Comparison of ENCODE assay signal across 16 mouse cellular contexts in genomic region chr11:59908446-59908845, GRCm38 (mm10). TPM values are rescaled to one million over a fixed set of nuclear protein-coding genes. Genes with fewer than 3 reads are reported as not detected.
DNase-seq lines count a peak whose midpoint lies in the region; ATAC-seq and TF ChIP-seq lines count a peak whose summit lies in the region.
"Had no signal": no experiment of that assay in that cellular context is flagged by ENCODE, and none has a peak within 500 bp of the region (broad histone marks: within the 10 kb centered on the region; RNA-seq: fewer than 3 reads in every experiment).

No protein-coding gene starts in this region.

- 32% methylated on average over 3 of the region's 3 CpGs for WGBS in liver, embryonic 16.5 days (ENCODE audit: insufficient replicate concordance)
- WGBS in kidney, postnatal 0 days: 40% methylated on average over 3 of the region's 3 CpGs
- 13% methylated on average over 3 of the region's 3 CpGs for WGBS in lung, embryonic 16.5 days
- 69% methylated on average over 3 of the region's 3 CpGs for WGBS in midbrain, embryonic 11.5 days
- WGBS in embryonic facial prominence, embryonic 10.5 days: 71% methylated on average over 3 of the region's 3 CpGs

- TF ChIP-seq CTCF in kidney, postnatal 0 days (IDR thresholded peaks at IDR 0.05; ENCODE audit: low read depth): no peak

- DNase-seq in liver: no peak
- no peak for DNase-seq in kidney, postnatal 0 days (ENCODE audit: low spot score)
- DNase-seq in midbrain, embryonic 11.5 days (ENCODE audit: low spot score, missing footprints): no peak
- DNase-seq in urinary bladder, postnatal 36 days (ENCODE audit: low spot score in 2 of 2): no peak
- no peak for DNase-seq in embryonic facial prominence, embryonic 10.5 days (ENCODE audit: low spot score)
- DNase-seq: cerebellum, adult 8-10 months; gastrocnemius, postnatal 14 days; layer of hippocampus, postnatal 36 days; midbrain, embryonic 14.5 days; thymus, postnatal 4 days had no signal

- H3K36me3 ChIP-seq in liver, embryonic 16.5 days (ENCODE audit: control insufficient read depth, insufficient read depth): no peaks in the 10 kb centered on the region
- no peaks in the 10 kb centered on the region for H3K36me3 ChIP-seq in kidney, postnatal 0 days (ENCODE audit: insufficient read depth, low read length)
- no peaks in the 10 kb centered on the region for H3K36me3 ChIP-seq in lung, embryonic 16.5 days (ENCODE audit: control insufficient read depth, insufficient read depth, low read length)
- no peaks in the 10 kb centered on the region for H3K36me3 ChIP-seq in midbrain, embryonic 11.5 days (ENCODE audit: control insufficient read depth, insufficient read depth, low read length)
- no peaks in the 10 kb centered on the region for H3K36me3 ChIP-seq in embryonic facial prominence, embryonic 10.5 days (replicated peaks)
- H3K36me3 ChIP-seq: heart, embryonic 13.5 days; limb, embryonic 10.5 days; liver, embryonic 15.5 days had no signal

- ATAC-seq in liver, embryonic 16.5 days (ENCODE audit: low read depth): peak; percentile 19; the same call in 1 of the 2 replicates
- no peak for ATAC-seq in kidney, postnatal 0 days (replicated peaks; ENCODE audit: low FRiP score, low read depth)
- ATAC-seq in lung, embryonic 16.5 days (ENCODE audit: low read depth): peak; percentile 66
- ATAC-seq in midbrain, embryonic 11.5 days (ENCODE audit: low FRiP score): no peak
- ATAC-seq: intestine, embryonic 16.5 days had no signal

- no peak overlapping the region for H3K27ac ChIP-seq in liver, embryonic 16.5 days (ENCODE audit: low read length)
- peak overlapping the region; percentile 27 for H3K27ac ChIP-seq in kidney, postnatal 0 days
- H3K27ac ChIP-seq in lung, embryonic 16.5 days (ENCODE audit: low read length): no peak overlapping the region
- H3K27ac ChIP-seq in midbrain, embryonic 11.5 days (ENCODE audit: low read depth, low read length): no peak overlapping the region
- H3K27ac ChIP-seq in embryonic facial prominence, embryonic 10.5 days (replicated peaks): no peak overlapping the region
- H3K27ac ChIP-seq: heart, embryonic 13.5 days; limb, embryonic 10.5 days; liver, embryonic 15.5 days had no signal

- H3K9ac ChIP-seq in liver, embryonic 16.5 days (ENCODE audit: low read depth, low read length): no peak overlapping the region
- H3K9ac ChIP-seq in kidney, postnatal 0 days (ENCODE audit: low read depth, low read length): no peak overlapping the region
- no peak overlapping the region for H3K9ac ChIP-seq in lung, embryonic 16.5 days (ENCODE audit: low read length)
- no peak overlapping the region for H3K9ac ChIP-seq in midbrain, embryonic 11.5 days (ENCODE audit: low read length)
- H3K9ac ChIP-seq: heart, embryonic 13.5 days; liver, embryonic 15.5 days had no signal

- H3K4me2 ChIP-seq in liver, embryonic 16.5 days (ENCODE audit: low read depth, low read length): no peak overlapping the region
- no peak overlapping the region for H3K4me2 ChIP-seq in kidney, postnatal 0 days (ENCODE audit: low read length)
- H3K4me2 ChIP-seq in lung, embryonic 16.5 days (ENCODE audit: low read depth, low read length): peak overlapping the region; percentile 8; the same call in 1 of the 2 replicates
- no peak overlapping the region for H3K4me2 ChIP-seq in midbrain, embryonic 11.5 days
- H3K4me2 ChIP-seq: heart, embryonic 13.5 days; liver, embryonic 15.5 days had no signal

- no peaks in the 10 kb centered on the region for H3K27me3 ChIP-seq in liver, embryonic 16.5 days (ENCODE audit: control insufficient read depth, insufficient read depth, low read depth, low read length)
- H3K27me3 ChIP-seq in kidney, postnatal 0 days (ENCODE audit: insufficient read depth, low read length): no peaks in the 10 kb centered on the region
- H3K27me3 ChIP-seq in lung, embryonic 16.5 days (ENCODE audit: control insufficient read depth, insufficient read depth, low read depth, low read length): no peaks in the 10 kb centered on the region
- no peaks in the 10 kb centered on the region for H3K27me3 ChIP-seq in midbrain, embryonic 11.5 days (ENCODE audit: control insufficient read depth, insufficient read depth, low read length)
- no peaks in the 10 kb centered on the region for H3K27me3 ChIP-seq in embryonic facial prominence, embryonic 10.5 days (replicated peaks; ENCODE audit: low read depth, poor library complexity, severe bottlenecking)
- H3K27me3 ChIP-seq: heart, embryonic 13.5 days; liver, embryonic 15.5 days had no signal

- no peak overlapping the region for H3K4me3 ChIP-seq in liver, embryonic 16.5 days (ENCODE audit: low read depth, low read length)
- H3K4me3 ChIP-seq in kidney, postnatal 0 days (replicated peaks; ENCODE audit: low read depth, low read length): no peak overlapping the region
- H3K4me3 ChIP-seq in lung, embryonic 16.5 days (ENCODE audit: low read length): no peak overlapping the region
- no peak overlapping the region for H3K4me3 ChIP-seq in midbrain, embryonic 11.5 days (ENCODE audit: low read depth, low read length)
- H3K4me3 ChIP-seq in embryonic facial prominence, embryonic 10.5 days: no peak overlapping the region
- H3K4me3 ChIP-seq: heart, embryonic 13.5 days; limb, embryonic 10.5 days; liver, embryonic 15.5 days had no signal

- peaks cover 3% of the 10 kb centered on the region for H3K4me1 ChIP-seq in liver, embryonic 16.5 days (ENCODE audit: control insufficient read depth, low read depth, low read length)
- H3K4me1 ChIP-seq in kidney, postnatal 0 days (replicated peaks; ENCODE audit: insufficient read depth, low read length): peaks cover 9% of the 10 kb centered on the region; the same call in 1 of the 2 replicates
- H3K4me1 ChIP-seq in lung, embryonic 16.5 days (replicated peaks; ENCODE audit: control insufficient read depth, insufficient read depth, low read length): peaks cover 5% of the 10 kb centered on the region; the same call in 1 of the 2 replicates
- no peaks in the 10 kb centered on the region for H3K4me1 ChIP-seq in midbrain, embryonic 11.5 days (ENCODE audit: control insufficient read depth, insufficient read depth, low read length)
- no peaks in the 10 kb centered on the region for H3K4me1 ChIP-seq in embryonic facial prominence, embryonic 10.5 days
- H3K4me1 ChIP-seq: limb, embryonic 10.5 days had no signal

- H3K9me3 ChIP-seq in liver, embryonic 16.5 days (replicated peaks; ENCODE audit: control insufficient read depth, low read length): no peaks in the 10 kb centered on the region
- H3K9me3 ChIP-seq in kidney, postnatal 0 days (replicated peaks; ENCODE audit: low read length): no peaks in the 10 kb centered on the region
- no peaks in the 10 kb centered on the region for H3K9me3 ChIP-seq in lung, embryonic 16.5 days (ENCODE audit: control insufficient read depth, low read length)
- H3K9me3 ChIP-seq in midbrain, embryonic 11.5 days (ENCODE audit: control insufficient read depth, low read length): no peaks in the 10 kb centered on the region
- no peaks in the 10 kb centered on the region for H3K9me3 ChIP-seq in embryonic facial prominence, embryonic 10.5 days
- H3K9me3 ChIP-seq: heart, embryonic 13.5 days; limb, embryonic 10.5 days; liver, embryonic 15.5 days had no signal

RNA-seq across cellular contexts. Expression of gene Med9, which starts 39.6 kb away (rescaled TPM):
- polyA plus RNA-seq in liver, embryonic 16.5 days (2015; fragmentation: Nextera tagmentation; extraction: Ambion mirVana): 17.6 and 17.7 TPM in 2 replicates
- polyA plus RNA-seq in kidney, postnatal 0 days (2015; fragmentation: Nextera tagmentation; extraction: Ambion mirVana): 38.9 and 40.2 TPM in 2 replicates
- 45.6 and 49.6 TPM in 2 replicates for polyA plus RNA-seq in lung, embryonic 16.5 days (2015; fragmentation: Nextera tagmentation; extraction: Ambion mirVana)
- polyA plus RNA-seq in midbrain, embryonic 11.5 days (2014; fragmentation: Nextera tagmentation; extraction: Ambion mirVana): 43.3 and 49.3 TPM in 2 replicates
- polyA plus RNA-seq in embryonic facial prominence, embryonic 10.5 days (2016; fragmentation: Nextera tagmentation; extraction: Ambion mirVana): 48.3 and 51.5 TPM in 2 replicates

RNA-seq across cellular contexts. Expression of gene Rasd1, which starts 56.3 kb away (rescaled TPM):
- polyA plus RNA-seq in liver, embryonic 16.5 days (2015; fragmentation: Nextera tagmentation; extraction: Ambion mirVana): 1.6 and 1.7 TPM in 2 replicates
- 7.4 and 7.9 TPM in 2 replicates for polyA plus RNA-seq in kidney, postnatal 0 days (2015; fragmentation: Nextera tagmentation; extraction: Ambion mirVana)
- polyA plus RNA-seq in lung, embryonic 16.5 days (2015; fragmentation: Nextera tagmentation; extraction: Ambion mirVana): 2.9 and 3.2 TPM in 2 replicates
- 0.68 and 0.75 TPM in 2 replicates for polyA plus RNA-seq in midbrain, embryonic 11.5 days (2014; fragmentation: Nextera tagmentation; extraction: Ambion mirVana)
- 2.1 and 2.4 TPM in 2 replicates for polyA plus RNA-seq in embryonic facial prominence, embryonic 10.5 days (2016; fragmentation: Nextera tagmentation; extraction: Ambion mirVana)

Comparison
In these comparisons a context has a peak if more than half of its experiments do, and no peak if none do; other contexts are left out.
1. ATAC-seq: peak in liver, embryonic 16.5 days (single experiment) and lung, embryonic 16.5 days (single experiment); none in kidney, postnatal 0 days (single experiment) and midbrain, embryonic 11.5 days (single experiment).